Mouse (Mus musculus) hindbrain, embryonic 16.5 days (tissue): ENCODE data around the gene Mtus2. TPM values are rescaled to one million over a fixed set of nuclear protein-coding genes. Genes with fewer than 3 reads are reported as not detected.

Source experiments
- ATAC-seq: fragments of 200-750 bp; cut with Nextera tagmentation; 2 replicates; pipeline ENCODE4 v1.8.0; 2017; ENCODE audit warnings: moderate TSS enrichment, moderate library complexity
- H3K27ac ChIP-seq: fragments of 300-500 bp; sonication (generic); 2 replicates; pipeline ENCODE4 v1.5.1; 2014; ENCODE audit warnings: low read depth, mild to moderate bottlenecking, control low read depth, low read length, moderate library complexity
- H3K27me3 ChIP-seq: fragments of 300-500 bp; sonication (generic); replicated peaks from 2 replicates; pipeline ENCODE4 v1.6.1; 2014; ENCODE audit warnings: low read length; ENCODE audit not compliant: control insufficient read depth, insufficient read depth
- H3K36me3 ChIP-seq: fragments of 300-500 bp; sonication (generic); 2 replicates; pipeline ENCODE4 v1.6.1; 2014; ENCODE audit warnings: mild to moderate bottlenecking, low read length, moderate library complexity, mixed read lengths; ENCODE audit not compliant: control insufficient read depth, insufficient read depth
- H3K4me1 ChIP-seq: fragments of 300-500 bp; sonication (generic); 2 replicates; pipeline ENCODE4 v1.6.1; 2014; ENCODE audit warnings: low read depth, low read length; ENCODE audit not compliant: control insufficient read depth, insufficient read depth
- H3K4me2 ChIP-seq: fragments of 300-500 bp; sonication (generic); 2 replicates; pipeline ENCODE4 v1.6.1; 2014; ENCODE audit warnings: mild to moderate bottlenecking, low read length, control low read depth, moderate library complexity
- H3K4me3 ChIP-seq: fragments of 300-500 bp; sonication (generic); 2 replicates; pipeline ENCODE4 v1.5.1; 2014; ENCODE audit warnings: mild to moderate bottlenecking, low read length, control low read depth, moderate library complexity
- H3K9ac ChIP-seq: fragments of 300-500 bp; sonication (generic); 2 replicates; pipeline ENCODE4 v1.6.1; 2014; ENCODE audit warnings: low read depth, mild to moderate bottlenecking, control low read depth, low read length, moderate library complexity
- H3K9me3 ChIP-seq: fragments of 300-500 bp; sonication (generic); 2 replicates; pipeline ENCODE4 v1.6.1; 2014; ENCODE audit warnings: mild to moderate bottlenecking, low read length, moderate library complexity; ENCODE audit not compliant: control insufficient read depth
- WGBS: fragments of 180-500 bp; shearing (Covaris S2); extraction: QIAGEN DNeasy Blood & Tissue Kit; methylation state at CpG from one replicate; pipeline ENCODE4 v1.1.7; 2014; 5-methylcytosine and 5-hydroxymethylcytosine counted together
- polyA plus RNA-seq: library from polyadenylated mRNA; unstranded; fragments of >200 nt; fragmentation: Nextera tagmentation; extraction: Ambion mirVana; gene quantifications from 2 replicates; pipeline ENCODE4 v1.2.1, GENCODE M21; 2015

Gene Mtus2
- polyA plus RNA-seq, 1 experiment from 2014 or later, result 34.8 TPM

GRCm38 (mm10) chr5:148107324-148107723 lies 150.2 kb downstream of the Mtus2 start:
- no peak for ATAC-seq
- no peak overlapping the region for H3K9ac ChIP-seq
- no peak overlapping the region for H3K4me2 ChIP-seq
- no peaks in the 10 kb centered on the region for H3K36me3 ChIP-seq
- H3K4me1 ChIP-seq, result no peaks in the 10 kb centered on the region; the same call in 1 of the 2 replicates
- H3K4me3 ChIP-seq, result no peak overlapping the region
- H3K27me3 ChIP-seq, result no peaks in the 10 kb centered on the region
- WGBS, result 84% methylated on average over 6 of the region's 6 CpGs
- H3K9me3 ChIP-seq, result no peaks in the 10 kb centered on the region
- H3K27ac ChIP-seq, result no peak overlapping the region

GRCm38 (mm10) chr5:148107890-148108289 lies 150.8 kb downstream of the Mtus2 start:
- no peak overlapping the region for H3K4me3 ChIP-seq
- no peaks in the 10 kb centered on the region for H3K36me3 ChIP-seq
- ATAC-seq, result no peak
- no peaks in the 10 kb centered on the region for H3K27me3 ChIP-seq
- 22% methylated on average over 7 of the region's 7 CpGs for WGBS
- no peaks in the 10 kb centered on the region; the same call in 1 of the 2 replicates for H3K4me1 ChIP-seq
- H3K4me2 ChIP-seq, result no peak overlapping the region
- H3K27ac ChIP-seq, result no peak overlapping the region
- no peak overlapping the region for H3K9ac ChIP-seq
- H3K9me3 ChIP-seq, result no peaks in the 10 kb centered on the region

DNA sequence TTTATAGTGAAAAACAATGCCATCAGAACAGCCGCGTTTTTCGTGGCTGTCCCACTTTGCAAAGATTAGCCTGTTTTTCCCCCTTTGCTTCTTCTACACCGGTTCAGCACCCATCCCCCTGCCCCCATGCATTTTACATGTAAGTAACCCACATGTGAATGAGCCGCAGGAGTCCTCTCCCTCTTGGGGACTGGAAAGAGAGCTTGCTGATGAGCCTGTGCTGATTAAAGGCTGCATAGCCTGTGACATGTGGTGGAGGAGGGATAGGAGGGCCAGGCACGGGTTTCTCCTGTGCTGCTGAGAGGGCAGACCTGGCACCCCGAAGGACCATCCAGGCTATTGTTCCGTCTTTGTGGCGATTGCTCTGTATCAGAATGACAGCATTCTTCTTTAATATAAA lies 151.2 kb downstream of the Mtus2 start:
- no peak for ATAC-seq

GRCm38 (mm10) chr5:148115207-148115817 lies 158.2 kb downstream of the Mtus2 start:
- Histone ChIP-seq H3K27ac (no peak overlapping the region), H3K36me3 (no peaks in the 10 kb centered on the region), H3K4me3 (no peak overlapping the region), H3K27me3 (no peaks in the 10 kb centered on the region), H3K9me3 (no peaks in the 10 kb centered on the region), H3K4me1 (no peaks in the 10 kb centered on the region), H3K4me2 (no peak overlapping the region), H3K9ac (no peak overlapping the region)
- WGBS, result 61% methylated on average over 15 of the region's 15 CpGs
- no peak; the same call in 1 of the 2 replicates for ATAC-seq

More for the DNA sequence above, 151.2 kb downstream of the Mtus2 start:
- Histone ChIP-seq H3K4me2 (no peak overlapping the region), H3K36me3 (no peaks in the 10 kb centered on the region), H3K9me3 (no peaks in the 10 kb centered on the region), H3K4me1 (no peaks in the 10 kb centered on the region; the same call in 1 of the 2 replicates), H3K9ac (0 out of 2 replicates have a peak overlapping the region, but pooled peaks have one; percentile 7), H3K4me3 (no peak overlapping the region), H3K27ac (no peak overlapping the region), H3K27me3 (no peaks in the 10 kb centered on the region)
- 38% methylated on average over 9 of the region's 9 CpGs for WGBS

DNA sequence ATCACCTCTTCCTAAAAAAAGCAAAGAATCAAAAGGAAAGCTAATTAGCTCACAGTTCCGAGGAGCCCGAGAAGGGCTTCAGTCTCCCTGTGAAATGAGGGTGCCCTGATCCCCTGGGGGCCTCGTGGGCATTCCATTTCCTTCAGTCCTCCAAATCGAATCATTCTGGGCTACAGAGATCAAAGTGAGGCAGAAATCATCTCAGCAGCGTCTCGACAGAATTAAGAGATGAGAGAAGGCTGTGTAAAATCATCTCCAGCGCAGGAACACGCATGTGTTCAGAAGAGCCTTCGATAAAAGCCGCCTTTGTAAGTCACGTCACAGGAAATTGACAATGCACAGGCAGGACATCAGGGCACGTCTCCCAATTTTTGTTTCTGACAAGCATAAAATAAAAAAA lies 167.2 kb downstream of the Mtus2 start:
- no peak for ATAC-seq
- 69% methylated on average over 12 of the region's 12 CpGs for WGBS
- Histone ChIP-seq H3K9ac (no peak overlapping the region), H3K27me3 (no peaks in the 10 kb centered on the region), H3K27ac (no peak overlapping the region), H3K4me3 (no peak overlapping the region), H3K4me2 (no peak overlapping the region), H3K36me3 (no peaks in the 10 kb centered on the region), H3K4me1 (no peaks in the 10 kb centered on the region), H3K9me3 (peaks cover 4% of the 10 kb centered on the region; the same call in 1 of the 2 replicates)

GRCm38 (mm10) chr5:148130691-148131457 lies 173.8 kb downstream of the Mtus2 start:
- Histone ChIP-seq H3K4me1 (peaks cover 8% of the 10 kb centered on the region; the same call in 1 of the 2 replicates), H3K4me2 (peak overlapping the region; percentile 2; the same call in 1 of the 2 replicates), H3K9me3 (no peaks in the 10 kb centered on the region), H3K27me3 (no peaks in the 10 kb centered on the region), H3K4me3 (no peak overlapping the region), H3K27ac (0 out of 2 replicates have a peak overlapping the region, but pooled peaks have one; percentile 21), H3K9ac (no peak overlapping the region), H3K36me3 (no peaks in the 10 kb centered on the region)
- ATAC-seq, result no peak
- 38% methylated on average over 8 of the region's 8 CpGs for WGBS

DNA sequence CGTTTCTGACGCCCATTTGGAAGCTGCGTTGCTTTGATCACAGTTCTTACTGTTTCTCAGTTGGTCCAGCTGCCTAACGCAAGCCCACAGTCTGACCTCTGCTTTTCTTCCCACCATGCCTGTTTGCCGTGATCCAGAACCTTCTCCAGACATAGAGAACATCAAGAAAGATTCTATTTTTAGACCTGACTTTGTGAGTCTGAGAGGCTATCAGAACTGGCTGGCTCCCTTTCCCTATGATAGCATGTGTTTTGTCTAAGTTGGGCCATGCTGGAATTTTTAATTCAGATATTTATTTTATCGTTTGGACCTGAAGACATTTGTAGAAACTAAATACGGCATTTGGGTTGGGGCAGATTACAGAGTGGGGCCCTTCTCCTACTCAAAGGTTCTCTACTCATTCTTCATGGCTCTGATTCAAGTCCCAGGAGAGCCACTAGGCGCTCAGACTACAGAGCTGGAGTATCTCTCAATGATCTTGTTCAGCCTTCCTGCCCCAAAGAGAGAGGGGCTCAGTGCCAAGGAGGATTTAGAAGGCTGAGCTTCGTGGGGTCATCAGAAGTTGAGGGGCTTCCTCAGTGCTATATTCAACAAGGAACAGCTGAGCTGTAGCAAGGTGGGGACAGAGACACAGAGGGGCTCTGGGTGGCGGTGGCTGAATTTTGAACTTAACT lies 174.5 kb downstream of the Mtus2 start:
- peaks cover 8% of the 10 kb centered on the region; the same call in 1 of the 2 replicates for H3K4me1 ChIP-seq
- H3K9ac ChIP-seq, result no peak overlapping the region
- peak overlapping the region; percentile 2; the same call in 1 of the 2 replicates for H3K4me2 ChIP-seq
- H3K36me3 ChIP-seq, result no peaks in the 10 kb centered on the region
- 49% methylated on average over 10 of the region's 10 CpGs for WGBS
- no peak for ATAC-seq
- H3K4me3 ChIP-seq, result no peak overlapping the region
- H3K27ac ChIP-seq, result 0 out of 2 replicates have a peak overlapping the region, but pooled peaks have one; percentile 21
- no peaks in the 10 kb centered on the region for H3K27me3 ChIP-seq
- H3K9me3 ChIP-seq, result no peaks in the 10 kb centered on the region

DNA sequence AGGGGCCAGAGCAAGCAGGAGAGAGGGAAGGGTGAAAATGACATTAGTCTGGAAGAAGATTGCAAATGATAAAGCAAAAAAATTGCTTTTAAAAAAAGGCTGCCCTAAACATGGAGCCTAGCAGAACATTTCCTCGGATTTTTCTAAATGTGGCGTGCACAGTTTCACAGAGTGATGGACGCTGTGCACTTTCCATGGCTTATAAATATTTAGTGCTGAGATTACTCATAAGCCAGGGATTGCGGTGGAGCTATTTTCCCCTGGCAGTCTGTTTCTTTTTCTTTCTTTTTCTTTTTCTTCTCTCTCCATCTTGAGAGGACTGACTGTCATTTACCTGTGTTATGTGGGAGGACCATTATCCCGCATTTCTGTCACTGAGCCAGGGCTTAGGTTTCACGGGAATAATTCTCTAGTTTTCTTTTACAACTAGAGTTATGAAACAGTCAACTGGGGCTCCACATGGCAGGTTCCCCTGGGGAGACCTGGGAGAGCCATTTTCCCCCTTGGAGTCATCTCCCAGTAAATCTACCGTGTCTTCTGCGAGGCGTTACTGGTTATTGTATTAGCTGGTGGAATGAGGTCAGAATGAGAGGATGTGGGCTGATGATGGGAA lies 176.4 kb downstream of the Mtus2 start:
- Histone ChIP-seq H3K9me3 (no peaks in the 10 kb centered on the region), H3K4me2 (no peak overlapping the region), H3K27me3 (no peaks in the 10 kb centered on the region), H3K36me3 (no peaks in the 10 kb centered on the region), H3K27ac (no peak overlapping the region), H3K9ac (no peak overlapping the region), H3K4me3 (no peak overlapping the region), H3K4me1 (peaks cover 8% of the 10 kb centered on the region; the same call in 1 of the 2 replicates)
- no peak for ATAC-seq
- 61% methylated on average over 9 of the region's 9 CpGs for WGBS
